Mouse (Mus musculus) CD8-positive naive resting alpha-beta T cell, adult 2 months (primary cell): ENCODE results near the gene Atp2c1.
A peak's percentile ranks its signal among the peaks of the same experiment; 100 is the strongest.

Experiments
- DNase-seq, 2 experiments: peaks; one replicate each; pipeline ENCODE4 v3.0.0; 2022; ENCODE audit warnings: low read depth in 2 of 2, low spot score in 2 of 2

The Atp2c1 gene

DNA sequence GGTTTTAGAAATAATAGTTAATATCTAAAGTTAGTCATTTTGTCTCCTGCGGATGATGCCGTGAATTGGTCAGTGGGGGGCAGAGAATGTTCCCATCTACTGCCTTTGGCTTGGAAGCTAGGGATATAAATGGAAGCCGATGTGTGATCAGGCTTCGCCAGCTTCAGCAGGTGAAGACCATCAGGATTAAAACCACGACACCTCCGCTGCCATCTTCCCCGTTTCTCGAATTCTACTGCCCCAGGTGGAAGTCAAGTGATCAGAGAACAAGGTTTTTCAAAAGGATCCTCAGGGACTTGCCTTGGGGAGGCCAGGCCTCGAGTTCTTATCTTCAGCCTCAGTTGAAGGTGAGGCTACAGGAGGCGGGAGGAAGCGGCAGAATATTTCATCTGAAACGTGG, at the start of gene Atp2c1:
Gene Atp2c1 (minus strand): TSS at position 101 of the 400 bp plus-strand sequence.
- DNase-seq, result no peak

DNA sequence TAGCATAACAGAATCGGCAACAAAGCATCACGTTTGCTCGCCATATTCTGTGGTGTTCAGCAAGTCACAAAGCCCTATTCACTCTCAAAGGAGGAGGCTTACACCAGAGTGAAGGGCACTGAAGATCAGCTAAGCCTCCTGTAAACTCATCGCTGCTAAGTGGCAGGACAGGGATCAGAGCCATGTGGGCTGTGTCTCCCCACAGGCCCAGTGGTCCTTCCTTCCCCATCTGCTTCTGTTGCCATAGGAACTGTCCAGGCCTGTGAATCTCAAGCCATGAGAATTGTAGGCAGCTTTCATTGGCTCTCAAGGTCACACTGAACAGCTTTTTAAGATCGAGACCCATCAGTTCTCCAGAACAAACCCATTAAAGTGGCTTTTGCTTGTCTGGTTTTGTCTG, 30.3 kb upstream of the Atp2c1 start:
- no peak for DNase-seq

DNA sequence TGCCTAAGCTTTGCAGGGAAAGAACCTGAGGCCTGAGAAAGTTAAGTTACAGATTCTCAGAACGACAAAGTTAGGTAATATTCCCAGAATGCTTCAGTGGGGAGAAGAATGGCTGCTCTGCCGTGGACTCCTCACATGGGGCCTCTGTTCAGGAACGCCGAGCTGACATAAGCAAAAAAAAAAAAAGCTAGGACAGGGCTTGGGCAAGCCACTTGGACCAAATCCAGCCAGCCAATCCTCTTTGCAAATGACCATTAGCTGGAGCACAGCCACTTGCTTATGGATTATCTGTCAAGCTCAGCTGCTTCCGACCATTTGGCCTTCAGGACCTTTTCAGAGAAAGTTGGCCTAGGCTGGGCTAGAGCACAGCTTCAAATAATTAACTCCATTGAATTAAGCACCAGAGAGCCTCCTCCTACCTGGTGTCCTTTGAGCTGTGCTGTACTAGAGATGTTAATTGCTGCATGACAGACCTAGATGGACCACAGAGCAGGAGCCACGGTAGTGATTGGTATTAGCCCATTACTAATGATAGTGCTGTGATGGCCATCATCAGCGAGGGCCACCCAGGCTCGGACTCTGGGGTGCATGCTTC, 29.1 kb upstream of the Atp2c1 start:
- no peak for DNase-seq

GRCm38 (mm10) chr9:105554439-105554807, 27.3 kb upstream of the Atp2c1 start:
- DNase-seq, result no peak

DNA sequence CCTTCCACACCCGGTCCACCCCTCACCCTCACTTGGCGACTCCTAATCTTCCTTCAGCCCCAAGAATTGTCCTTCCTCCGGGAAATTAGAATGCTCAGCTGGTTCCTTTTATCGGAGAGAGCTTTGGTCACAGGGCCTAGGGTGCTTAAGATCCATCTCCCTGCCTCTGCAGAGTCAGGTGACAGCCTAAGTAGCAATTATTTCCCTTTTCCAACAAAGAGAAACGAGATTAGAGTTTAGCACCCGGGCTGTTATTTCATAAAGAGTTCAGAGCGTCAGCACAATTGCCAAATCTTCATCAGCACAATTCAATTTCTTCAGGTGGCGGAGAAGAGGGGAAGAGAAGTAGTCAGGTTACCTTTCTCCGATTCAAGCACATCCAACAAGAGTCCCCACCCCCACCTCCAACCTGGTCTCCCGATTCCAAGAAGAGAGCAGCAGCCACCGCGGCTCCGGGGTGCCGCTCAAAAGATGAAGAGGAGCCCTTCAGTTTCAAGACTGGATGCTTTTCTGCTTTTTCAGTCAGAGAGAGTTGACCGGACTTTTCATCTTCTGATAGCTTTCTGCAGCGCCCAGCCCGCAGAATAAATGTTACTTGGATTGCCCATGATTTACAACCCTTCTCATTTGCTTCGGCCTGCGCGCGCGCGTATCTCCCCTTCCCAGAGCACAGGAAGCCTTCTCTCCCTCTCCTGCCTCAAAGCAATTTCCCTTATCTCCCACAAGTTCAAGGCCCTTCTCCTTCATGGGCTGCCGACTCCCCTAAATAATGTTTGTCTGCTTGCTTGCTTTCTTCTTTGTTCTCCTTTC, 26.7 kb upstream of the Atp2c1 start:
- no peak for DNase-seq

GRCm38 (mm10) chr9:105551407-105551806, 24.3 kb upstream of the Atp2c1 start:
- no peak for DNase-seq

GRCm38 (mm10) chr9:105549096-105549495, 22.0 kb upstream of the Atp2c1 start:
- no peak for DNase-seq

DNA sequence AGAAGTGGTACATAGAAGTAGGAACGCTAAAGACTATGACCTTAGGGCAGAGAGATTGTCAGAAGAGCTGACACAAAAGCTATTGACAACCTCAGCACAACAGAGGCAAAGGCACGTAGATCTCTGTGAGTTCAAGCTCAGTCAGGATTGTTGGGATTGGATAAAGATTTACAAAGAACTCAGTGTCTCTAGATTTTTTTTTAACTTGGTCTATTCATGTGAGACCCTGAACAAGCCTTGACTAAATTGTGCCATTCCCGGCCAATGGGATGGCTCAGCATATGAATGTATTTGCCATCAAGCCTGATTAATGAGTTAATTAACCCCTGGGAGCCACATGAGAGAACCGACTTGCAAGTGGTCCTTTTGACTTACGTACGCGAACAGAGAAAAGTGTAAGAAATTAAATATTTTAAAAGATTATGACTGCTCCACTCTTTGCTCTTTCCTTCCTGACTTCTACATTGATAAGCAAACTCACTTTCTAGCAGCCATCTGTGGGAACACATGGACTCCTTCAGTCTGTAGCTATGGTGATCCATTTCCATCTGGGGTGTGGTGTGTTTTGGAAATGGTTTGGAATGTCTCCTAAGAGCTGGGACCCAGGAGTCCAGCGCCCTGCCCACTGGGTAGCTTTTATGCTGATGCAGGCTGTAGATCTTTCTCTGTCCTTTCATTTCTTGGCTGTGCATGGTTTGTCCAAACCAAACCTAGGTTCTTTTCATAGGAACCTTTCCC, 17.1 kb upstream of the Atp2c1 start:
- no peak for DNase-seq

GRCm38 (mm10) chr9:105537473-105537872, 10.4 kb upstream of the Atp2c1 start:
- no peak for DNase-seq

- DNase-seq, result no peak
These were observed 9.8 kb upstream of the Atp2c1 start for GRCm38 (mm10) chr9:105536877-105537276.

DNA sequence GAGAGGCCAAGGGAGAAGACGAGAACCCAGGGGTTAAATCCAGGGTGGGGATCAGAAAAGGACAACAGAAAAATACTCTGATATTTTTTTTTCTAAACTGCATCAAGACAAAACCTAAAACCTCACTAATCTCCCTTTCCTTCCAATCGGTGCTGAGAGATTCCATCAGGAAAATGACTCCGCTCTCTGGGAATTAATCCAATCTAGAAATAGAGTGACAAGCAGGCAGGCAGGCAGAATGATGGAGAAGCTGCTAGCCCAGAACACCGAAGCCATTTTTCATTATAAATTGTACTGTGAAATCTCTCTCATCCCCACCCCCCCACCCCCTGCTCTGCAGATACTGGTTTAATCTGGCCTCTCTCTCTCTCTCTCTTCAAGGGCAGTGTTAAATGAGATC, 1.8 kb downstream of the Atp2c1 start:
- DNase-seq, result no peak

DNA sequence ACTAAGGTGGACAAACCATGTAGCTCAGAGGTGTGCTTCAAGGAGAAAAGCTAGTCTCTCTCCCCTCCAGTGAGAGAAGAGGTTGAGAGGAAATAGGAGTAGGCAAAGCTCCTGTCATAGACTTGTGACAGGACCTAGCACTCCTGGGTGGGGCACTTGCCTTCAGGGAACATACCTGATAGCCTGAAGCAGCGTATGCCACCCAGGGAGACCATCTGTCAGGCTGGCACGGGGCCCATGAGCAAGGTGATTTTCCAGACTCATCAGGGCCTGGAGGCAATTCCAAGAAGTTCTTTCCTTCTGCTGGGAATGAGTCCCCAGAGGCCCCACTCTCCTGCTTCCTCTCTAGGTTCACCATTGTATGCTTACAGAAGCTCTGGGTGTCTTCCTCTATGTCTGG, 4.1 kb downstream of the Atp2c1 start:
- no peak for DNase-seq

DNA sequence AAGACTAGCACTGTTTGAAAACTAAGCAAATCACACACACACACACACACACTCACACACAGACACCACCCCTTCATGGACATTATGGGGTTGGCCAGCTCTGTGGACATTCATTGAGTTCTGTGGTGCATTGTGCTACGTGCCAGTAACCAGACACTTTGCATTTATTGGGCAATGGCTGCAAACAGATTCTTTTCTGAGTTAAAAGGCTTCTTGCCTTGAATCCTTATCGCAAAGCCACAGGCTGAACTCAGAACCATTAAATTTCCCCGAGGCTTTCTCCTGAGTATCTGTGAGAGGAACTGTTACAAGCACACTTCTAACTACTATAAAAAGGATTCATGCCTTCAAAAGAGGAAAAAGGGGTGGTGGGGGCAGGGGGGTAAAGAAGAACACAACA, 5.1 kb downstream of the Atp2c1 start:
- DNase-seq, result no peak

DNA sequence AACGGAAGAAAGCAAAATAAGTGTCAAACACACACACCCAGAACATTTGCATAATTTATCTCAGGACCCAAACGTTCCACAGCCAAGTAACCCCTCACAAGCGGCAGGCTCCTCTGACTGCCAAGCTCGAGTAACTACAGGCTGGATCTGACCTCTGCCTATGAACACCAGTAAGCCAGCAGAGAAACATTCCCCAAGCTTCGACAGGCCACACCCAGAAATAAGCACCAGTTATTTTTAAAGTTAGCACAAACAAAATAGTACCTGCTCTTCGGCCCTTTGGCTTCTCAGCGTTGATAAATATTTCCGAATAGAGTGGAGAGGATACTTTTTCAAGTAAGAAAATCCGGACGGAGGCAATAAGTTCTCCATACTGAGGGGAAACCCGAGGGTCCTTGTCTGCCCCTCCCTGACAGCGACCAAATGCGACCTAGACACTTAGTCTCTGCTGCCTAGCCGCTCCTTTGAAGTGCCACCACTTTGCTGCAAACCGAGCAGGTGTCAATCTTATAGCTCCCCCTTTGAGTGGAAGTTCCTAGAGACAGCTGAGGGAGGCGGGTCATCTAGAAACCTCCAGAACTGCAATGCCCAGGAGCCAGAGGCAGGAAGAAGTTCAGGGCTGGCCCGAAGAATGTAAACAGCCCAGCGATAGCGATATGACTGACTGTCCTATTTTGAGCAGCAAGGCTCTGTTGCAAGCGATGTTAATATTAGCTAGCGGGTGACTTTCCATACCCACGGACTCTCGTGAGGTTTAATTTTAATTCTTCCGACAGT, 6.2 kb downstream of the Atp2c1 start:
- DNase-seq, result no peak

- no peak for DNase-seq
These were observed 7.7 kb downstream of the Atp2c1 start for GRCm38 (mm10) chr9:105519278-105519883.

DNA sequence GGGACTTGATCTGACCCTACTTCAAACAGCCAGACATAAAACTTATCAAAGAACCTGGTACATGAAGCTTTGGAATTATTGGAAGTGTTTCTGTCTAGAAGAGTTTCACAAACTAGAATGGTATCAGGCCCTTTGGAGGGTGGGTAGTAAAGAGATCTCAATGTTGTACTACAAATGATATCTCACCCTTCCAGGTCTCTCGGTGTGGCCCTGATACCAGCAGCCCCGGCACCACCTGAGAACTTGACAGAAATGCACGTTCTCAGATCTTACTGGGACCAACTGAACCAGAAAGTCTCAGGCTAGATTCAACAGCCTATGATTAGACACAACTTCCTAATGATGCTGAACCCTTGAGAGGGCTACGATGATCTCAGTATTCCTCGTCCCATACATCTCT, 23.4 kb downstream of the Atp2c1 start:
- DNase-seq, result no peak

DNA sequence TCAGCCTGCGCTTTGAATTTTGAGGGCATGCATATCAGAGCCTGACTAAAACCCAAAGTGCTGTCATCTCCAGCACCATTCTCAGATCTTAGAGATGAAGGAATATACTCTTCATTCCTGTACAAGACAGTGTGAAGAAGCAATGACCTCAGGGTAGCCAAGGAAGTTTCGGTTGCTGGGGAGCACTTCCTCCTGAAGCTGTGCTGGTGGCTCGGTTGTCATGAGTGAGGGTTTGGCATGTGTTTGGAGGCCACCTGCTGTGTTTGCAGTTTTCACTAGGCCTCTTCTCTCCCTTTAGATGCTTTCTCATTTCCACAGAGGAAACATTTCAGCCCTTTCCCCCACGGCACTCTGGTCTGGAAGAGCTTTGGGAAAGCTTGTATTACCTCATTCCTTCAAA, 24.7 kb downstream of the Atp2c1 start:
- DNase-seq, result no peak

DNA sequence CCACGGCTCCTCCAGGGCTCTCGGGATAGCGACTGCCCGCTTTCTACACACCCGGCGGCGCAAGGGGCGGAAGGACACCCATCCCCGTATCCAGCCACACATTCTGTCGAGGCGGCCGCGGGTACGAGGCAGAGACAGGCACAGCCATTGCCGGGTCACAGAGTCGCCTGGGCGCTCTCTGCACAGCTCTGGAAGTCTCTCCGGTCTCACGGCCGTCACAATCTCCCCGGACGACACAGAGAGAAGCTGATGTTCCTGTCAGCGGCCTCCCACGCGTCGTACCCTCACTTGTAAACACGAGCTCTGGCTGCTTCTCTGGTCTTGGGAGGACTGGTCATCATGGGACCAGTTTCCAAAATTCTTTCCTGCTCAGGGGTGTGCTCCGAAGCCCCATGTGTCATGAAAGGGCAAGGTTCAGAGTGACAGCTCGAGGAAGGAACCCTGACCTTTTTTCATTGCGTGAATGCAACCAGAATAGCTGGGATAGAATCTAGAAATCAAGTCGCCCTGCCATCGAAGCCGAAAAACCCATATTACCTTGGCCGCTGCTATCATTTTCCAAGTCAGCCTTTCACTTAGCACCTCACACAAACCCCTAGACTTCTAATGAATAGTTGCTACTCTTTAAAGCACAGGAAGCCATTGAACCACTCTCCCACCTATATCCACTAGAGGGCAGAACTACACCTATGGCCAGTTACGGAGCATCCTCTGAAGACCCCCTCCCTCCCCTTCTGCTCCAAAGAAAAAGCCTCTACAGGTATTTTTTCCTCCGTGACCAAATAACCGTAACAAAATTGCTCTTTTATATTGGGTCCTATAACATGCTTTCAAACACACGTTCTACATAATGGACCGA, 31.6 kb downstream of the Atp2c1 start:
- peak; percentile 52 to 63 for DNase-seq

DNA sequence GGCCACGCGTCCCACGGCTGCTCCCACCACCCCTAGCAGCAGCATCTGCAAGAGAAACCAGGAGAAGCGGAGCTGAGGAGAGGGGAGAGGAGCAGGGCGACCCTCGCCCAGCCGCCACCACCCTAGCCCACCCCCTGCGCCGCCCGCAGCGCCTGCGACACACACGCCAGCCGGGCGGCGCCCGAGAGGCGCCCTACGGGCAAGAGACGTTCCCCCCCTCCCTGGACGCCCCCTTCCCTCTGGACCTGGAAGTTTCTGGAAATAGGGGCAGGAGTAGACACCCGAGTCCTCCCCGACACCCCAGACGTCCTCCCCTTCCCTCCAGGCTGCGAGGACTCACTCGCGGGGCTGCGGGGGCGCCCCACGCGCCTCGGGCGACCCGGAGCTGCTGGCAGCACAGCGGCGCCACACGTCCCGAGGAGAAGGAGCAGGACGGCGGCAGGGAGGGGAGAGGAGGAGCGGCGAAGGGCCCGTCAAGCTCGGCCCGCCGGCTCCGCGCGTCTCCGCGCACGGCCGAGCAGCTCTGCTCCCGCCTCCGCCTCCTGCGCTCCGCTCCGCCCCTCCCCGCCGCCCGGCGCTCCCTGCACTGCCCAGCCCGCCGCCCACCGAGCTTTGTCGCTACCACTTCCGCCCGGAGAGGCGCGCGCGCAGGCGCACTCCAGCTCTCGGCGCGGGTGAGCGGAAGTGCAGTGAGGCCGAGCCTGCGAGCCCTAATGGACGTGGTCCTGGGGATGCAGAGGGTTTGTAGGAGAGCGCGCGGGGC, 32.4 kb downstream of the Atp2c1 start:
- peak; percentile 92 for DNase-seq
